Mouse (Mus musculus) cerebellum, postnatal 14 days (tissue): ENCODE measurements around the gene Col13a1.
A peak's percentile ranks its signal among the peaks of the same experiment; 100 is the strongest.

Experiments
- DNase-seq, 2 experiments: peaks; one replicate each; pipeline ENCODE4 v3.0.0; 2021; ENCODE audit warnings: mixed read lengths in 2 of 2

The Col13a1 gene

GRCm38 (mm10) chr10:61967207-61967606 lies 11.7 kb downstream of the Col13a1 start:
- no peak for DNase-seq

- peak; percentile 72 to 74 for DNase-seq
Observed at GRCm38 (mm10) chr10:61965386-61965841, 13.5 kb downstream of the Col13a1 start.

GRCm38 (mm10) chr10:61956718-61957117 lies 22.2 kb downstream of the Col13a1 start:
- DNase-seq = peak; percentile 81 to 82

- no peak for DNase-seq
Observed at GRCm38 (mm10) chr10:61953916-61954315, 25.0 kb downstream of the Col13a1 start.

GRCm38 (mm10) chr10:61949542-61949941 lies 29.4 kb downstream of the Col13a1 start:
- no peak for DNase-seq

- no peak for DNase-seq
Observed at GRCm38 (mm10) chr10:61944386-61944785, 34.5 kb downstream of the Col13a1 start.

GRCm38 (mm10) chr10:61943480-61943879 lies 35.4 kb downstream of the Col13a1 start:
- DNase-seq = no peak

- DNase-seq = no peak
Observed at GRCm38 (mm10) chr10:61942719-61943118, 36.2 kb downstream of the Col13a1 start.

GRCm38 (mm10) chr10:61936211-61937121 lies 42.4 kb downstream of the Col13a1 start:
- DNase-seq = peak in 1 of 2 experiments; percentile 34

- no peak for DNase-seq
Observed at GRCm38 (mm10) chr10:61931678-61932077, 47.2 kb downstream of the Col13a1 start.

GRCm38 (mm10) chr10:61929901-61930300 lies 49.0 kb downstream of the Col13a1 start:
- no peak for DNase-seq

GRCm38 (mm10) chr10:61928725-61929651 lies 49.9 kb downstream of the Col13a1 start:
- DNase-seq = no peak

GRCm38 (mm10) chr10:61925691-61926090 lies 53.2 kb downstream of the Col13a1 start:
- no peak for DNase-seq

GRCm38 (mm10) chr10:61920655-61921365 lies 58.1 kb downstream of the Col13a1 start:
- peak; percentile 28 to 55 for DNase-seq

- peak; percentile 29 to 56 for DNase-seq
Observed at GRCm38 (mm10) chr10:61919924-61920654, 58.8 kb downstream of the Col13a1 start.

GRCm38 (mm10) chr10:61919496-61919895 lies 59.4 kb downstream of the Col13a1 start:
- DNase-seq = peak; percentile 48 to 59

GRCm38 (mm10) chr10:61917066-61917465 lies 61.8 kb downstream of the Col13a1 start:
- peak in 1 of 2 experiments; percentile 38 for DNase-seq

- DNase-seq = no peak
Observed at GRCm38 (mm10) chr10:61911770-61912169, 67.1 kb downstream of the Col13a1 start.

GRCm38 (mm10) chr10:61909004-61909403 lies 69.9 kb downstream of the Col13a1 start:
- no peak for DNase-seq

GRCm38 (mm10) chr10:61906226-61906625 lies 72.7 kb downstream of the Col13a1 start:
- DNase-seq = peak in 1 of 2 experiments; percentile 33

- DNase-seq = no peak
Observed at GRCm38 (mm10) chr10:61905308-61905707, 73.6 kb downstream of the Col13a1 start.

GRCm38 (mm10) chr10:61898116-61898515 lies 80.8 kb downstream of the Col13a1 start:
- DNase-seq = no peak
